Mouse (Mus musculus) c-Kit-negative CD71-positive TER-119-positive erythroid progenitor cells, embryonic 14.5 days (primary cell): ENCODE measurements around the gene Apobec4.
A peak's percentile ranks its signal among the peaks of the same experiment; 100 is the strongest.
"Not testable (repeated sequence)": the region's sequence is repeated elsewhere in the genome, so short reads cannot be mapped to it uniquely, and the experiment has no call there.

ENCODE experiments used
- DNase-seq: peaks from one replicate; pipeline ENCODE4 v3.0.0-alpha.2; 2013; ENCODE audit warnings: low read depth, low spot score

Gene Apobec4

DNA sequence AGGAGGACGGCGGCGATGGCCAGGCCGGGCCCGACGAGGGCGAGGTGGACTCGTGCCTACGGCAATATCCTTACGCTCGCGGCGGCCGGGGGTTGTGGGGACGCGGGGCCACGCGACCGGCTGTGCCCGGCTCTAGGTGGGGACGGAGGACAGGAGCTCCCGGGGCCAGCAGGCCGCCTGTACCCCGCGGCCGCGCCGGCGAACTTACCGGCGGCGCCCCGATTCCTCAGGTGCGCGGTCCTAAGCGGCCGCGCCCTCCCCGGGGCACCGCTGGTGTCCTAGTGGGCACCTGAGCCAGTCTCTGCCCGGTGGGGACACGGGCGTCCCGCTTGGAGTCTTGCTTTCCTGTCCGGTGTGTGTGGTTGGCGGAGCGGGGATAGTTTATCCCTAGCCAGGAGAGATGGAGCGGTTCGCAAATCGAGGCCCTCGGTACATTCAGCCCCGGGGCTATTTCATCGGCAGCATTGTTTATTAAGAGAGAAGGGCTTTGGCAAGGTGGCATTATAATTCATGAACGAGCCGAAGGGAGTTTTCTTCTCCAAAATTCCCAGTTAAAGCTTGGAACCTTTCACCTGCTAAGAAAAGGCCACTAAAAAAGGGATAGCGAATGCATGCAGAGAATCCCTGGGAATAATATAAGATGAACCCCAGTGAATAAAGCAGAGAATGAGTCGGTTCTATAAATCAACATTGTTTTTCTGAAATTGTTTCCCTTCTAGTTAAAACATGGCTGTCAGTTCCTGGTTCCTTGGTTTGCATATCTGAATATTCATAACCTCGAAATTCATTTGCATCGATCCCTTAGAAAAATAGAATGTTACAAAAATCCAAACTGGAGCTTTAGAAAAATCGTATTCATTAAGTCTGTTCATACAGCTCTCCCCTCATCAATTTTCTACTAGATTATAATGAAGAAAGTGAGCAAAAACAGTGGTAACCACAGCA, 16.7 kb downstream of the Apobec4 start:
- DNase-seq: no peak

- peak; percentile 86 for DNase-seq
Observed at GRCm38 (mm10) chr1:152767749-152768488, 17.6 kb downstream of the Apobec4 start.

GRCm38 (mm10) chr1:152771016-152771415, 20.7 kb downstream of the Apobec4 start:
- no peak for DNase-seq

GRCm38 (mm10) chr1:152774601-152775000, 24.2 kb downstream of the Apobec4 start:
- not testable (repeated sequence) for DNase-seq

DNA sequence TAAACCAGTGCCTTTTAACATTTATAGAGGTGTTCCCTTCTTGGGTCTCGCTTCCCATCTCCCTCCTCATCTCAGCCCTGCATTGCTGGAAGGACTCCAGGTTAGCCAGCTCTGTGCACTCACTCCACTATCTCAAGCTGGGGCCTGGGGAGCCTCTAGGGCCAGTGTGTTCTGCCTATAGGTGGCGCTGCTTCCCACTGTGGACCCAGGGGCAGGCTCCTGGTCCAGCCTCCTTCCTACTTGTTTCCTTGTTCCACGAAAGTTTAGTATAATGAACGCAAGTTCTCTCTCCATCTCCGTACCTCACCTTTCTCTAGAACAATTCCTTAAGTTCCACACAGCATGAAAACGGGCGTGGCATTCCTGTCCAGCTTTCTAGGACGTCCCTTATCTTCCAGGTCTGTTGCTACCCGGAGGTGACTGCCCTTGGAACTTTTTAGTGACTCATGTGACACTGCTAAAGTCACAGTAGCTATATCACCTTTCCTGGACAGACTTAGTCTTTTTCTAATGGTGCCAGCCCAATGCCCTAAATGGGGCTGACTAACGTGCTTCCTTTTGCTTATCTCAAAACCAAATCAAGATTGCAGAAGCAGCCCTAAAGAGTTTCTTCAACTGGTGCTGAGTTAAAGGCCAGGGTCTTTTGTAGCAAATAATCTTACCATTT, 28.9 kb downstream of the Apobec4 start:
- no peak for DNase-seq

GRCm38 (mm10) chr1:152784620-152785019, 34.3 kb downstream of the Apobec4 start:
- DNase-seq: no peak

DNA sequence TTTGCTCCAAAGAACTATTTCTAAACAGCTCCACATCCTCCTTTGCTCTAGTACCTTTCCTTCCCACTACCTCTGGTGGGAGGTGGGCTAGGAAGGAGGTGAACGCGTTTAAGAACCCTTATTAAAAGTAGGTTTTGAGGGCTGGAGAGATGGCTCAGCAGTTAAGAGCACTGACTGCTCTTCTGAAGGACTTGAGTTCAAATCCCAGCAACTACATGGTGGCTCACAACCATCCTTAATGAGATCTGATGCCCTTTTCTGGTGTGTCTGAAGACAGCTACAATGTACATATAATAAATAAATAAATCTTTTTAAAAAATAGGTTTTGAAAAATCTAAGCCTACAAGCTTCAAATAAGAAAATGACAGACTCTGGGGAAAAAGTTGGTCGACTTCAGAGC, 35.1 kb downstream of the Apobec4 start:
- not testable (repeated sequence) for DNase-seq

DNA sequence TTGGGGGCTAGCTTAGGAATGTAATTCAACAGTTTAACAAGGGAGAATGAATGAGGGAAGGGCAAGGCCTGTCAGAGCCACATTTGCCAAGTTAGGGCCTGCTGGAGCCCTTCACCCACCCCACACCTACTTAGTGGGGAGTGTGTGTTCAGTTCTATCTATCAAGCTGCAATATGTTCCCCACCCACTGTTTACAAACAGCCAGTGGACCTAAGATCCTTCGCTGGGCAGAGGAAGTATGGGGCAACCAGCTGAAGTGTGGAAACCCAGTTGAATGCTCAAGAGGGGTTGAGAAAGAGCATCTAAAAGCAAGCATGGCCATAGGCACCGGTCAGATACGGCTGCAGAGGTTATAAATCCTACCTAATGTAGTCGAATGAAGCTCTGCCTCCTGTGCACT, 36.6 kb downstream of the Apobec4 start:
- no peak for DNase-seq

DNA sequence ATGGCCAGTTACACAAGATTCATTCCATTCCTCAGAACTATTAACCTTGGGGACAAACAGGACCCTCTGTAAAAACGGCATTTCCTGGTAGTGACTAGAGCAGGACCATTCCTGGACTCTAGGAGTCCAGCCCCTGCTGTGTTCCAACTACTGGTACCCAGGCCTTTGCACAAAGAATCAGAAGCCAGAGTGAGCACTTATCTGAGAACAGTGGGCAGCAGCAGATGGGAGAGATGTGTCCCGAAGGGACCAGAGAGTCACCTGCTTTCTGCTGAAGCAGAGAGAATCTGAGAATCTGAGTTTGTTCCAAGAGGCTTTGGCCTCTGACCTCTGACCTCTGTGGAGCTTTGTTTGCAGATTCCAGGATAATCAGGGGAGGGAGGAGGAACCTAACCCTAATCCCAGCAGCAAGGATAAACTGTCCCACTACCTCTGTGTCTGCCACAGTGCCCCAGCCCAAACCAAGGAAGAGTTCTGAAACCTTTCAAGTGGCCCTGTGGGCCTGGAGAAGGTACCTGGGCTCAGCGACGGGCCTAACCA, 37.8 kb downstream of the Apobec4 start:
- no peak for DNase-seq

- no peak for DNase-seq
Observed at GRCm38 (mm10) chr1:152790254-152790653, 39.9 kb downstream of the Apobec4 start.

DNA sequence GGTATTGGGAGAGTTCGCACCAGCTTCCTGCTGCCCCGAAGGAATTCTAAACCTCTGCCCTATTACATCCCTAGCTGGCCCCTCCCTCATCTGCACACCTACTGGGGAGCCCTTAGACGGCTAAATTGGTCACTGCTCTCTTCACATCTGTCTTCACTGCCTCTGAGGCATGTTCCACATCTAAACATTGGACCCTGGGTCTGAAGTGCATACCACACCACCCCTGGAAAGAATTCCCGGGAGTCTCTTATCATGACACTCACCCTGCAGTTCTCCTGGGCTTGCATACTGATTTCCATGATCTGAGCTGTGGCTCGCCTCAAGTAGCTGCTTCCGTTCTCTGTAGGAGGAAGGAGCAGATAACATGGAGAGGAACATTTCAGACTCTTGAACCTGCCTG, 40.5 kb downstream of the Apobec4 start:
- no peak for DNase-seq

GRCm38 (mm10) chr1:152791269-152791668, 40.9 kb downstream of the Apobec4 start:
- DNase-seq: no peak

GRCm38 (mm10) chr1:152792736-152793494, 42.6 kb downstream of the Apobec4 start:
- DNase-seq: no peak

DNA sequence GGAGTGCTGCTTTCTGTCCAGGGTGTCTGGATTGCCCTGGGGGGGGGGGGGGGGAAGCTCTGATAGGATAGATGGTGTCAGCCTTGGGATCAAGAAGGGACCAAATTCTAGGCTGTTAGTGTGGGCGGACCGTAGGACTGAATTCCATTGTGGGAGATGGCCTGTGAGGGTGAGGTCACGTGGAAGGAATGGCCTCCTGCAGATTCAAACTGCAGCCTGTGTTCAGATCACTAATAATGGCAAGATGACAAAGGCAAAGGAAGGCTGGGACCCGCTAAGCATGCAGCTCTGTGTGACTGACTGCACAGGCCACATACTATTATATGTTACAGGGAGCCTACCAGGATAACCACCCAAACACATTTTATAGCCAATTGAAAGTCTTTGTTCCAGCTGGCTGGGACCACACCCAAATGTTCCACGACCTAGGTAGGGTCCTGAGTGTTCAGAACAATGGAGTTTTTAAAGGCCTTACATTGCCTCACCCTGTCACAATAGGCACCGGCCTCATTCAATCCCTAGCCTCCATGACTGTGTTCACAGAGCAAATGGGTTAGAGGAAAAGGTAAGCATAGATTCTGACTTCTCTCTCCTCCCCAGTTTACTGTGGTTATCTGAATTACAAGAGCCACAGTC, 43.3 kb downstream of the Apobec4 start:
- no peak for DNase-seq

GRCm38 (mm10) chr1:152795688-152796255, 45.4 kb downstream of the Apobec4 start:
- no peak for DNase-seq

GRCm38 (mm10) chr1:152796683-152797263, 46.4 kb downstream of the Apobec4 start:
- no peak for DNase-seq

GRCm38 (mm10) chr1:152798125-152798524, 47.8 kb downstream of the Apobec4 start:
- DNase-seq: no peak

DNA sequence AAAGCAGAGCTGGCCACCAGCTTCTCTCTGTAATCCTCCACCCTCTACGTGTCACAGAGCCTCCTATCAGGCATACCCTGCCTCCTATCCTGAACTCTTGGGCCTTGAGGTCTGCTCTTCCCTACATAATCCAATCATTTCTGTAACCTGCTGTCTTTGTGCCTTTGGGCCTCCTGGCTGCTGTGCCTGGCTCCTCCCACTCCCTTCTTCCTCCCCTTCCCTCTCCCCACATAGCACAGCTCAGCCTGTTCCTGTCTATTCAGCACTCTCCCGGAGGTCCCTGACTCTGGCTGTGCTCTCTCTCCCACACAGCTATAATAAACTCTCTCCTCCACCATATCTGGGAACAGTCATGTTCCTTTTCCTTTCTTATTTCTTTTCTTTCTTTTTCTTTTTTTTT, 49.5 kb downstream of the Apobec4 start, which contains the start of gene Ncf2:
Gene Ncf2 (plus strand): TSS at position 298 of the 400 bp plus-strand sequence.
- DNase-seq: no peak

GRCm38 (mm10) chr1:152800633-152801176, 50.4 kb downstream of the Apobec4 start:
- no peak for DNase-seq
